ENCODE assay signal across 15 mouse cellular contexts in the genomic region with DNA sequence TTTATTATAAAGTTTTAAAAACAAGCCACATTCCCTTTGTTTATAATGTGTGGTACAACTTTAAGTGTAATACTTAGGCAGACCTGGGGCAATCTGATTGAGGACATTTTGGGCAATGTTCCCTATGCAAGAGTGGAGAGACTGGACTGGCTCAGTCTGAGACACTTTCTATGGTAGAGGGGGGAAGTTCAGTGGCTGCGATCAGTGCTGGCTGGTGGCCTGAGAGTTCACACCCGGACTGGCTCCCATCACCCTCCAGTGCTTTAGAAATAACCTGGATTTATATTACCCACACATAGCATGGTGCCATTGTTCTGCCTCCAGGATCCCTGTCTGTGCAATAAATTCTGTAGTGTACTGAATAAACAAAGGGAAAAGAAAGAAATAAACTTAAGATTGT. TPM values are rescaled to one million over a fixed set of nuclear protein-coding genes. Genes with fewer than 3 reads are reported as not detected.
DNase-seq lines count a peak whose midpoint lies in the region; ATAC-seq and TF ChIP-seq lines count a peak whose summit lies in the region.
"Had no signal": no experiment of that assay in that cellular context is flagged by ENCODE, and none has a peak within 500 bp of the region (broad histone marks: within the 10 kb centered on the region; RNA-seq: fewer than 3 reads in every experiment).

No protein-coding gene starts in this region.

- H3K27me3 ChIP-seq in liver, postnatal 0 days (ENCODE audit: insufficient read depth, low read length) = no peaks in the 10 kb centered on the region
- no peaks in the 10 kb centered on the region for H3K27me3 ChIP-seq in liver, embryonic 12.5 days (replicated peaks)
- H3K27me3 ChIP-seq in embryonic facial prominence, embryonic 15.5 days = no peaks in the 10 kb centered on the region
- no peaks in the 10 kb centered on the region for H3K27me3 ChIP-seq in hindbrain, embryonic 11.5 days (ENCODE audit: control insufficient read depth, insufficient read depth, low read length)
- H3K27me3 ChIP-seq: forebrain, embryonic 15.5 days; hindbrain, embryonic 15.5 days; neural tube, embryonic 12.5 days had no signal

- H3K9ac ChIP-seq in liver, postnatal 0 days (replicated peaks) = no peak overlapping the region
- H3K9ac ChIP-seq in liver, embryonic 12.5 days = no peak overlapping the region
- no peak overlapping the region for H3K9ac ChIP-seq in embryonic facial prominence, embryonic 15.5 days
- no peak overlapping the region for H3K9ac ChIP-seq in hindbrain, embryonic 11.5 days (ENCODE audit: low read depth, low read length)
- H3K9ac ChIP-seq: forebrain, embryonic 15.5 days; hindbrain, embryonic 15.5 days; midbrain, embryonic 12.5 days had no signal

- H3K4me2 ChIP-seq in liver, postnatal 0 days (ENCODE audit: low read depth, low read length) = no peak overlapping the region
- no peak overlapping the region for H3K4me2 ChIP-seq in liver, embryonic 12.5 days
- H3K4me2 ChIP-seq in embryonic facial prominence, embryonic 15.5 days (replicated peaks) = no peak overlapping the region
- H3K4me2 ChIP-seq in hindbrain, embryonic 11.5 days (replicated peaks; ENCODE audit: low read depth, low read length) = no peak overlapping the region
- H3K4me2 ChIP-seq: forebrain, embryonic 15.5 days had no signal

- no peaks in the 10 kb centered on the region for H3K9me3 ChIP-seq in liver, postnatal 0 days (ENCODE audit: low read length)
- no peaks in the 10 kb centered on the region for H3K9me3 ChIP-seq in liver, embryonic 12.5 days (replicated peaks)
- no peaks in the 10 kb centered on the region for H3K9me3 ChIP-seq in embryonic facial prominence, embryonic 15.5 days (replicated peaks)
- no peaks in the 10 kb centered on the region for H3K9me3 ChIP-seq in hindbrain, embryonic 11.5 days (ENCODE audit: control insufficient read depth, low read length)
- H3K9me3 ChIP-seq: forebrain, embryonic 15.5 days; G1E; hindbrain, embryonic 15.5 days; midbrain, embryonic 12.5 days; neural tube, embryonic 12.5 days had no signal

- intact Hi-C loops in gastrocnemius, adult 2 months (cut with DNase I) = no loop called here

- no peaks in the 10 kb centered on the region for H3K36me3 ChIP-seq in liver, postnatal 0 days (replicated peaks; ENCODE audit: insufficient read depth, low read length)
- H3K36me3 ChIP-seq in liver, embryonic 12.5 days = no peaks in the 10 kb centered on the region
- H3K36me3 ChIP-seq in embryonic facial prominence, embryonic 15.5 days = no peaks in the 10 kb centered on the region
- no peaks in the 10 kb centered on the region for H3K36me3 ChIP-seq in hindbrain, embryonic 11.5 days (ENCODE audit: control insufficient read depth, insufficient read depth, low read length)
- H3K36me3 ChIP-seq: forebrain, embryonic 15.5 days; G1E; hindbrain, embryonic 15.5 days; midbrain, embryonic 12.5 days; neural tube, embryonic 12.5 days had no signal

- TF ChIP-seq EP300 in liver, postnatal 0 days (IDR thresholded peaks at IDR 0.05; ENCODE audit: low read depth) = no peak

- TF ChIP-seq CTCF in gastrocnemius, adult 2 months (IDR thresholded peaks at IDR 0.05) = no peak
- TF ChIP-seq CTCF in liver, postnatal 0 days (IDR thresholded peaks at IDR 0.05; ENCODE audit: low read depth) = no peak

- H3K27ac ChIP-seq in gastrocnemius, adult 2 months = peak overlapping the region; percentile 96
- peak overlapping the region; percentile 86; the same call in 1 of the 2 replicates for H3K27ac ChIP-seq in liver, postnatal 0 days (ENCODE audit: low read depth)
- no peak overlapping the region for H3K27ac ChIP-seq in liver, embryonic 12.5 days
- peak overlapping the region; percentile 97 for H3K27ac ChIP-seq in embryonic facial prominence, embryonic 15.5 days (replicated peaks)
- H3K27ac ChIP-seq in hindbrain, embryonic 11.5 days (ENCODE audit: low read depth, low read length) = no peak overlapping the region
- H3K27ac ChIP-seq: forebrain, embryonic 15.5 days; hindbrain, embryonic 15.5 days; midbrain, embryonic 12.5 days; neural tube, embryonic 12.5 days had no signal

- no peak for DNase-seq in gastrocnemius, adult 2 months
- no peak for DNase-seq in gastrocnemius, postnatal 25 days
- no peak for DNase-seq in liver, postnatal 0 days
- no peak for DNase-seq in thymus, postnatal 4 days
- DNase-seq in hindbrain, embryonic 11.5 days (ENCODE audit: low spot score) = no peak
- DNase-seq: gastrocnemius, postnatal 36 days; right cerebral cortex, adult 18-20 months had no signal

- H3K4me1 ChIP-seq in liver, postnatal 0 days (ENCODE audit: insufficient read depth) = peaks cover 7% of the 10 kb centered on the region; the same call in 1 of the 2 replicates
- H3K4me1 ChIP-seq in liver, embryonic 12.5 days = peaks cover 20% of the 10 kb centered on the region
- H3K4me1 ChIP-seq in embryonic facial prominence, embryonic 15.5 days = peaks cover 50% of the 10 kb centered on the region
- peaks cover 2% of the 10 kb centered on the region; the same call in 1 of the 2 replicates for H3K4me1 ChIP-seq in hindbrain, embryonic 11.5 days (replicated peaks; ENCODE audit: control insufficient read depth, insufficient read depth, low read length)

- peak overlapping the region; percentile 90 for H3K4me3 ChIP-seq in gastrocnemius, adult 2 months
- no peak overlapping the region for H3K4me3 ChIP-seq in liver, postnatal 0 days (ENCODE audit: low read depth, low read length)
- no peak overlapping the region for H3K4me3 ChIP-seq in liver, embryonic 12.5 days
- H3K4me3 ChIP-seq in embryonic facial prominence, embryonic 15.5 days (replicated peaks) = no peak overlapping the region
- H3K4me3 ChIP-seq in hindbrain, embryonic 11.5 days (ENCODE audit: low read depth, low read length) = no peak overlapping the region
- H3K4me3 ChIP-seq: forebrain, embryonic 15.5 days; hindbrain, embryonic 15.5 days; midbrain, embryonic 12.5 days; neural tube, embryonic 12.5 days had no signal

- 90% methylated on average over 2 of the region's 2 CpGs for WGBS in liver, postnatal 0 days (ENCODE audit: insufficient replicate concordance)
- WGBS in liver, embryonic 12.5 days (ENCODE audit: insufficient replicate concordance) = 69% methylated on average over 2 of the region's 2 CpGs
- 67% methylated on average over 2 of the region's 2 CpGs for WGBS in embryonic facial prominence, embryonic 15.5 days
- 84% methylated on average over 2 of the region's 2 CpGs for WGBS in hindbrain, embryonic 11.5 days

- ATAC-seq in liver, postnatal 0 days = no peak
- no peak for ATAC-seq in liver, embryonic 12.5 days
- ATAC-seq in embryonic facial prominence, embryonic 15.5 days (ENCODE audit: insufficient number of reproducible peaks, low FRiP score, low TSS enrichment, low read depth) = no peak
- ATAC-seq in megakaryocyte progenitor cell, adult 5-6 weeks (replicated peaks; ENCODE audit: poor library complexity) = peak; percentile 13; the same call in 1 of the 2 replicates
- ATAC-seq in hindbrain, embryonic 11.5 days (ENCODE audit: low FRiP score) = no peak
- ATAC-seq: forebrain, embryonic 15.5 days had no signal

RNA-seq across cellular contexts. Expression of a gene that starts 0.6 kb away (rescaled TPM):
- 1 to 10 TPM; 5.5 to 9.0 TPM for total RNA-seq in gastrocnemius, adult 2 months (2021)
- 1 to 10 TPM; 4.8 to 5.7 TPM for total RNA-seq in gastrocnemius, postnatal 25 days (2021)
- 2.3 TPM in 2 replicates for polyA plus RNA-seq in liver, postnatal 0 days (2015; fragmentation: Nextera tagmentation; extraction: Ambion mirVana)
- polyA plus RNA-seq in liver, embryonic 12.5 days (2016; fragmentation: Nextera tagmentation; extraction: Ambion mirVana) = 2.1 and 3.1 TPM in 2 replicates
- polyA plus RNA-seq in embryonic facial prominence, embryonic 15.5 days (2015; fragmentation: Nextera tagmentation; extraction: Ambion mirVana) = 22.2 and 22.3 TPM in 2 replicates
- total RNA-seq in megakaryocyte progenitor cell, adult 5-6 weeks (2015) = 11.2 and 11.6 TPM in 2 replicates
- total RNA-seq in megakaryocyte progenitor cell, adult 5-6 weeks (2017) = 1.5 and 4.3 TPM in 2 replicates
- polyA plus RNA-seq in hindbrain, embryonic 11.5 days (2014; fragmentation: Nextera tagmentation; extraction: Ambion mirVana) = 5.6 and 7.2 TPM in 2 replicates

Comparison
In these comparisons a context has a peak if more than half of its experiments do, and no peak if none do; other contexts are left out.
1. H3K27ac ChIP-seq: peak in gastrocnemius, adult 2 months (single experiment), liver, postnatal 0 days (single experiment) and embryonic facial prominence, embryonic 15.5 days (single experiment); none in liver, embryonic 12.5 days (single experiment) and hindbrain, embryonic 11.5 days (single experiment).